Mouse (Mus musculus) heart, postnatal 4 days (tissue): ENCODE data around the gene Gatb. TPM values are rescaled to one million over a fixed set of nuclear protein-coding genes. Genes with fewer than 3 reads are reported as not detected.
"Not testable (repeated sequence)": the region's sequence is repeated elsewhere in the genome, so short reads cannot be mapped to it uniquely, and the experiment has no call there.

Experiments
- DNase-seq: peaks from one replicate; pipeline ENCODE4 v3.0.0; 2021
- total RNA-seq, 2 experiments: library from RNA; stranded (reverse); gene quantifications; 2 replicates each; pipeline ENCODE4 v1.2.3; 2021

Gene Gatb
- 10 to 100 TPM; 26.4 to 28.0 TPM for total RNA-seq

DNA sequence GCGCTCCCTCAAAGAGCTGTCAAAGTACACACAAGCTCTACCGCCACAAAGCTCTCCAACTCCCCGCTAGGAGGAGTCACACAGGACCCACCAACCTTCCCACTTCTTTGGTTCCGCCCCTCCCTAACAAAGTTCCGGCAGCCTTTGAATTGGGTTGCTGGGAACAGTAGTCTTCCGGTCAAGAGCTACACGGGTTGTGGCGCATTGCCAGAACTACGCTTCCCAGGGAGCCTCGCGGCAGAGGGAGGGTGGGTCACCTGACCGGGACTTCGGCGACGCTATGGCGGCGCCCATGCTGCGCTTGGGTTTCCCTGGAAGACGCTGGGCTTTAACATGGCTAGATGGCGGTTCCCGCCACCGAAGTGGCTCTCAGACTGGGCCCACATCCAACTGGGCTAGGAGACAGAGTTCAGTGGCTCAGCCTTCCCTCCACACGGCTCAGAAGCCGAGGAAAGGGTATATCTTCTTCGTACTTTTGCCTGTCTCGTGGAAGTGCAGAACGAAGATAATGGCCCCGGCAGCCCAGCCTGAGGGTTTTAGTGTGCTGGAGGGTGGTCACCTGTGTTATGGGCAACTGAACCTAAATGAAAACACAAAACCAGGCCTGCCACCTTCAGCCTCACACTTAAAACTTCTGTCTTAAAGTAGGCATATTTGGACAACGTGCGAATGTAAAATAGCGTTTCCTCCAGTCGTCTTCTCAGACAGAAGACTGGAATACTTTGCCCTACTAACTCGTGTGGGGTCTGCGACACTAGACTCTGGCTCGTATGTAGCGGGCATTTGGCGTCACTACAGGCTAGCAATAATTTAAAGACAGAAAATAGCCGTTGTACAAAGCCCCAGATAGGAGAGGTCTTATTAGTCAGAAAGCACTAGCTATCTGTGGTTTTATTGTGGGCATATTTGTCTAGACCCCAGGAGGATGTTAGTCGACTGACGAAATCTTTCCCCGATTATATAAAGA, at the start of gene Gatb:
Gatb (plus strand) TSS at position 256 of the 967 bp plus-strand sequence.
- DNase-seq, result peak; percentile 99

DNA sequence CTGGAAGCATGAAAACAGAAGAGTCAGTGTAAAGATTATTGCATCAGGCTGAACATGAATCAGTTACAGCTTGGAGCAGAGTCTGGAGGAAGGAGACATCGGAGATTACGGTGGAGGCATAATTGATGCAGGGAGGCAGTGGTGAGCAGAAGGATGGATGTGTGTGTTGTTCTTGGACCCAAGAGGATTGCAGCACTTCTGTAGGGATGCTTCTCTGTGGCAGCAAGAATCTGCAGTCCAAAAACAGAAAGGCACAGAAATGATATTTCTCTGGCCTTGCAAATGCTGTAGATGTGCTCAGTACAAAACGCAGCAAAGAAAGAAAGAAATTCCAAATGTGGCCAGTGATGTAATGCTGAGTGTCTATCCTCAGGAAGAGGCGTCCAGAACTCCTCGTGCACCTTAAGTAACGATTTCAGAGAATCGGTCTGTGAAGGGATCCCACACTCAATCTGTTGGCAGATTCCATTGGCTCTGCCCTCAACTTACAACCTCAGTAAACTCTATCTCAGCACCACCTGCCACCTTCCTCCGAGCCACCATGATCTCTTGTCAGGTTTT, 43.2 kb upstream of the Gatb start:
- no peak for DNase-seq

DNA sequence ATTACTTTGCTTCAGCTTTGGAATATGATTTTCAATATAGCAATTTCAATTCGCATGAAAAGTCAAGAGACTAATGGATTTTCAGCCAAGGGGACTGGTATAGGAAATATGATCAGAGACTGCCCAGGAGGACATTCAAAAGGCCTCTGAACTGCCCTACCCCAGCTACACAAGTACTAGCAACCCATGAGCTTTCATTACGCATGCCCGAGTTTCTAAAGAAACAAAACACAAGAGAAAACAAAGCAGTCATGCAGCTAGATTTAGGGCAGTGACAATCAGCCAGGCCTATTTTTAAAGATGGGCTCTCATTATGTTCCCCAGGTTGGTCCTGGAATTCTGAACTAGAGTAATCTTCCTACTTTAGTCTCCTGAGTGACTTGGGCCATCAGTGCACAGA, 41.5 kb upstream of the Gatb start:
- no peak for DNase-seq

DNA sequence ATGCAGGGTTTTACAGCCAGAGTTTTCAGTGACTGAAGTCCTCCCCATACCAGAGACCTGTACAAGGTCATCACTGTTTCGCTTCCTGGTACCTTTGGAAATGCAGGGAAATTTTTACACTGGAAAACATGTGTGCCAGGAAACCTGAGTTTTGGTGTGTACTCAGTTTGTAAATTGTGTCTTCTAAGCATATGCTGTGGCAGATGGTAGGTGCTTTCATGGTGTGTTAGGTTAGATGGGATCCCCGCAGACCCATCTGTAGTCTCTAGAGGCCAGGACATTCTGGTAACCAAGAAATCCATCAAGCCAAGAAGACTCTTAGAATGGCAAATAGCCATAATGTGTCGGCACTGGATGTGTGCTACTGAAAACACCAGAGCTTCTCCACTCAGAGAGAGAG, 38.9 kb upstream of the Gatb start:
- no peak for DNase-seq

DNA sequence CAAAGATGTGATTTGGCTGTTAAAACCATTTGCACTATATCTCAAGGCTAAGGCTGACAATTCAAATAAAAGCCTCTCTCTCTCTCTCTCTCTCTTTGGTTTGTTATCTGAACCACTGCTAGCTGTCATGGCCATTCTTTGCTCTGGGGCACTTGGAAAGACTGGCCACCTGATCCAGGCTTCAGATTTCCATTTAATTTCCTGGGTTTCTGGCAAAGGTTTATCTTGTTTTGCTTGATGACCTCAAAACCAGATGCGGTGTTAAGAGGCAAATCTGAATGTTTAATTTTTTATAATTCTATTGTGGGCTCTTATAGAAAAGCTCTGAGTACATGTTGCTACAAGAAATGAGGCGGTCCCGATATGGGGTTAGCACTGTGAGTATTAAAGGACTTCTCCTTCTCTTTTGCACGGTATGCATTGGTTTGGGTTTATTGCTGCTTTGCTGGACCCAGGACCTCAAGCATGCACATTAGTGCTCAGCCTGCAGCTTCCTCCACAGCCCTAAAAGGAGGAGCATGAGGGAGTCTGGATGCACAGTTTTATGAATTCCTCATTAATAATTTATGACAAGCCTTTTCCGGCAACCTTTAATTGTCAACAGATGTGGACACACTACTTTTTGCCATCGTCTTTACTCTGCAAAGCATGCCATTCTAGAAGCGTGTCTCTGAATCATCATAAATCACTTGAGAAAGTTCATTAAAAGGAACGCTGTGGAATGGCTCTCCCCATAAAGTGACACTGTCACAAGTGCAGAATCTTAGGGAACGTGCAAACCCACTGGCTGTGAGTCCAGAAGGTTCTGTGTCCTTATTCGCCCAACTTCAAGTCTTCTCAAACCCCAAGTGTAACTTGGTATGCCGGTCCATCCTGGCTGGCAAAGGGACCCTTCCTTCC, 38.0 kb upstream of the Gatb start:
- DNase-seq, result no peak

DNA sequence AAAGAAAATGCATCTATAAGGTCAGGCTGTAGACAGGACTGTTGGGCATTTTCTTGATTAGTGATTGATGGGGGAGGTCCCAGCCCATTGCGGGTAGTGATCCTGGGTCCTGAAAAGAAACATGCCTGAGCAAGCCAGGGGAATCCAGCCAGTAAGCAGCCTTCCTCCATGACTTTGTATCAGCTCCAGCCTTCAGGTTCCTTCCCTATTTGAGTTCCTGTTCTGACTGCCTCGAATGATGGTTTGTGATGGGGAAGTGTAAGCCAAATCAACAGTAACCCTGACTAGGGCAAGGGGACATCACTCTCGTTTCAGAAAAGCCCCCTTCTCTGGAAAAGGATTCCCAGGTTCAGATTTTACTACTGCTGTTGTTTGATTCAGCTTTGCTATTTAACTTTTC, 31.2 kb upstream of the Gatb start:
- DNase-seq, result no peak

DNA sequence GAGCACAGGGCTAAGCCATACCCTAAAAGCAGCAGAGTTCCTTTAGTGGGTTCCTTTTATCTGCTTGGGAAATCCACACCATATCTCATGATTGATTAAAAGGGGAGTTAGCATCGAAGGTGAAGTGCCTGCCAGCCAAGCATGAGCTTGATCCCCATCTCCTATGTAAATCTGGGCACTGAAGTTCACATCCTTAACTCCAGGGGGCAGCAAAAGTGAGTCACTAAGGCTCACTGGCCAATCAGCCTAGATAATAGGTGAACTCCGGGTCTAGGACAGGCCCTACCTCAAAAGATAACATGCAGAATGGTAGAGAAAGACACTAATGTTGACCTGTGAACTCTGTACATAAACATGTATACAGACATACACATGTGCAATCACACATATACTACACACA, 30.3 kb upstream of the Gatb start:
- peak; percentile 27 for DNase-seq

DNA sequence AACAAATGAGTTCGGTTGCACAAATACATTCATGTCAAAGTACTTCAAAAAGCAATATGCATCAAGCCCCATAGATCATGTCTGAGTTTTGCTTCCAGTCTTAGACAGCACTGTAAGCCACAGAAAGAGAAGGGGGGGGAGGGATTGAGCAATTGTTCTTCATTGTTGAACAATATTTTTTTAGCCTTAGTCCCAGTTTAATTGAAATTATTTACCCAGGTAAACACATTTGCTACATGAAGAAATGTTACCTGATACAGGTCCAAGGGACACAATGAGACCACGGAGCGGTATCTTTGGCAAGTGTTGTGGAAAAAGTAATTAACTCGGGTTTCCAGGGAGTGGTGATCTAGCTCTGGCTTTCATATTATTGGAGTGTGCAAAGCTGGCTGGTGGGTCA, 23.6 kb upstream of the Gatb start:
- no peak for DNase-seq

DNA sequence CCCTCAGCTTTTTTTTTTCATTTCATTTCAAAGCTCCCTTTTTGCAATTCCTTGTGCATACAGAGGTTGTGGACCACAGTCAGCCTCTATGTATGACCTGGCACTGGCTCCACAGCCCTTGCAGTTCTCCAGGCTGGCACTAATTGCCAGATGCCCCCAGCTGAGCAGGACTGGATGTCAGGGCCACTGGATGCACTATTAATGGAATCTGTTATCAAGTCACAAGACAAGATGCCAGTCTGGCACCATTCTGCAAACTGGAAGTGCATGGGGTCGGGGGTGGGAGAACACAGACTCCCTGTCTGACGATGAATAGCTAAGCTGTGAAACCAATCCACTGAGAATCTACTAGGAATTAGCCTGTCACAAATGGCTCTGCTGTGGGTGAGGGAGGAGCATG, 22.6 kb upstream of the Gatb start:
- DNase-seq, result peak; percentile 59

DNA sequence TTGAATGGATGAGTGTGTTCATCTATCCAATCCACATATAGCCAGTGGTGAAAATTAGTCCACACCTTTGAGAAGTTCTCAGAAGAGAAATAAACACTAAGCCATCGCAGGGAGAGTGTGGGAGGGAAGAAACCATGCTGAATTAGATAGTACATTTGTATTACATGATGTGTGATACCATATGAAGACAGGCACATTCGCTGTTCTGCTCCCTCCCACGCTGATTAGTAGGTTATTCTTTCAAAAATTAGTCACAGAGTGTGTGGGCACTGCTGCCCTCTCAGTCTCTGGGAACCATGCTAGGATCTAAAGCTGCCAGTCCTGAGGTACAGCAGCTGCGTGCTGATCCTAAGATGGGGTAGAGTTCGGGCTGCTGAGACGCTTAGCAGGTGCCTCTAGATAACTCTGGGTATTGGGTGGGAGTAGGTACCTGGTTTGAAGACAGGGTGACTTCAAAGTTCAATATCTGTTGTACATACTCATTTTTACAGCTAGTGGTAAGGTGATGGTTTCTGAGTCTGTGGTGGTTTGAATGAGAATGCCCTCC, 20.1 kb upstream of the Gatb start:
- no peak for DNase-seq

DNA sequence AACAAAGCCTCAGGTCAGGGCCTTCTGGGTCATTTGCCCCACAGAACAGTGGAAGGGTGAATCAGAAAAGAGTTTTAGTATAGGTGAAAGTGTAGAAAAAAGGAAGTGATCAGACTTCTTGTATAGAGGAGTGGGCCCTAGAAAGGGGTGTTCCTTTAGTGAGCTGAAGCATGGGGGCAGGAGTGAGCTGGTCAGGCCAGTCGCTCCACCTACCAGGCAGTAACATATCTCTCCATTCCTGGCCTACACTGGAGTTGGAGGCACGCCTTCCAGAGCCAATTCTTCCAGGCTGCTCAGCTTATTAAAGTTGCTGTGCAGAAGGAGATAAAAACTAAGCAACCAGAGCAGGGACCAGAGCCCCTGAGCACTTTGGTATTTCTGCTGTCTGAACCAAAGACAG, 9.3 kb upstream of the Gatb start:
- DNase-seq, result peak; percentile 30

DNA sequence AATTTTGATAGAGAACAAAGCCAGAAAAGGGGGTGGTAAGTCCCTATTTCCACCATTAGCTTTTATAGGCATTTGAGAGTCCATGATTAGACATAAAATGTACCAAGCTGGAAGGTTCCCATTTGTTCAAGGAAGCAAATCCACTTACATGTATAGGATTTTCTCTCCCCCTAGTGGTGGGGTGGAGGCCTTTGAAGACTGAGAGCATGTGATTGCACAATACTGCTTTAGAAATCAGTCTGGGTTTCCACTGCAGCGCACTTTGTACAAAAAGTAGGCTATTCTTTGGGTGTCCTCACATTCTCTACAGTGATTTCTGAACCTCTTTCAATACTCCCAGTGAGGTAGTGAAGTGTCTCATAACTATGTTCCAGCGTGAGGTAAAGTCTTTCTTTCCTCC, 2.6 kb upstream of the Gatb start:
- peak; percentile 67 for DNase-seq

DNA sequence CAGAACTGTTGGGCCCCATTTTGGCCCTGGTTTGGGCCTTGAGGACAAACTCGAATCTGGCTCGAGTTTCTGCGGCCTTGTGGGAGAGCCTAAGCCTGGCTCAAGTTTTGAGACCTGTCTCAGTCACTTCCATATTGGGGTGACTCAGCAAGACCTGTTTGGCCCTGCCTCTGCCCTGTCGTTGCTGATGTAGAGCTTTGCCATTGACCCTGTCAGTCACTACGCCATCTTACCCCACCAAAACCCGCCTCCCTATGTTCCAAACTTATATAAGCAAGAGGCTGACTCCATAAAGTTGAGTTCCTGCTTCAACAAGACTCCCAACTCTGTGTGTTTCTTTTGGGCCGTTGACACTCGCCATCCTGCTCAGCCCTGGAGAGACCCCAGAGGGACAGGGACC, 1.4 kb upstream of the Gatb start:
- not testable (repeated sequence) for DNase-seq

DNA sequence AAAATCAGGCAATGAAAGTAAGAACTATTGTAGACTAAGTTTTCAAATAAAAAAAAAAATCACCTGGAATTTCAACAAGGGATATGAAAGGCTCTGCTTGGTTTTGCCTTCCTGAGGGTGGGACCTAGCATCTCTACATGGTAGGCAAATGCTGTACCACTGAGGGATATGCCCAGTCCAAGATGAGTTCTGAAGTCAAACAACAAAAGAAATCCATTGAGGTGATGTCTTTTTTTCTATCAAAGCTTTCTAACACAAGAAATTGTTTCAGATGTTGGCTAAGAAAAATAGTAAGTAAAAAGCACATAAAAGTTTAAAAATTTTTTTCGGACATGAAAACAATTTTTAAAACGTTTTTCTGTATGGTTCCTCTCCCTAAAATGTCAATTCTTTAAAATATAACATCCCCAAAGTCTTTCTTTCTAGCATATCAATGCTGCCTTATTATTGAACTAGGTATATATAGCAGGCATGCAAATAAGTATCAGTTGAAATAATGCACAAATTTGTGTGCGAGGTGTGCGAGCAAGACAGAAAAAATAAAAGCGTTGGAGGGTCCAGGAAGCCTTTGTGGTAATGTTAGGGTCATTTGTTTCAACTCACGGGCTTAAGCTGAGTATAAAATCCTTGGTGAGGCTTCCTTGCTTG, 579 bp upstream of the Gatb start:
- no peak for DNase-seq

DNA sequence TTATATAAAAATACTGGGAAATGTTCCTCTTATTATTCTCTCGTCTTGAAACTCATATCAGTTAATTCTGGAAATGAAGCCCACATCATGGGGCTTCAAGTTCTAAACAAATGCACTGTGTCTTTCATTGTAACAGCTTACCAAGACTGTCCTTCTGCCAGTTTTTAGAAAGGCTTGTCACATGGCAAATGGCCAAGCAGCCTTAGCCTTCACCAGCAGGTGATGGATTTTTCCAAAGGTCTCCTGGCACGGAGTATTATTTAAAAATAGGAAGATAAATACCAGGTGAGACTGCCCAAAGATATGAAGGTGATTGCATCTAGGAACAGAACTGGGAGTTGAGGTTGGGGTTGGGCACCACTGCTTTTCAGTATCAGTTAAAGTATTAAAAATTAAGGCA, 8.8 kb downstream of the Gatb start:
- no peak for DNase-seq

DNA sequence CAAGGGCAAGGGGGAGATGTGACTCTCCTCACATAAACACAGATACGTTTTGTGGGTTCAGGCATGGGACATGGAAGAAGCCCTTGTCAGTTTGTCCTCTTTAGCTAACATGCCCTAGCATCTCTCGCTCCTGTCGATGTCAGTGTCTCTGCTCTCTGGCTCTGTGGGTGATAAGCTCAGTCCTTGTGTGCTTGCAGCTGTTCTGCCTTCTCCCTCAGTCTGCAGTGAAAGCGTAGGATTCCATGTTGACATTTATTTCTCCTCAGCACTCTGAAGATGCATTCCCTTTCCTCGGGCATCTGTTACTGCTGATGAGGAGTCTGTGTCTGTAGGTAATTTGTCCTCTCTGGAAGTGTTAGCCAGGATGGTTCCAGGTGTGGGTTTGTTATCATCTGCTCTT, 9.3 kb downstream of the Gatb start:
- no peak for DNase-seq

DNA sequence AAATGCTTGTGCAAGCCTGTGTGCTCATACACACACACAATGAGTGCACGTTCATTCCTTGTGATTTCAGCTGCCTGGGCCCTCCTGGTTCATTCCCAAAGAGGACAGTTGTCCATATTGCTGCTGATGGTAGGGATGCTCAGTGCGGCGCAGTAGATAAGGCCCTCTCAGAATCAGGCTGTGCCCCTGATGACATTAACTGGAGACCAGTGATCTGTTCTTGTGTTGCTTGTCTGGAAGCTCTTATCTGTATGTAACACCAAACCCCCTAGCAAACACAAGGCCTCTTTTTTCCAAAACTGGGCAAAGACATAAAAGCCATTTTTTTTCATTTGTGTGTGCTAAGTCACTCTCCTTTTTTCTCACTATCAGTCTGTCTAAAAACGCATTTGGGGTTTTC, 11.0 kb downstream of the Gatb start:
- DNase-seq, result no peak

DNA sequence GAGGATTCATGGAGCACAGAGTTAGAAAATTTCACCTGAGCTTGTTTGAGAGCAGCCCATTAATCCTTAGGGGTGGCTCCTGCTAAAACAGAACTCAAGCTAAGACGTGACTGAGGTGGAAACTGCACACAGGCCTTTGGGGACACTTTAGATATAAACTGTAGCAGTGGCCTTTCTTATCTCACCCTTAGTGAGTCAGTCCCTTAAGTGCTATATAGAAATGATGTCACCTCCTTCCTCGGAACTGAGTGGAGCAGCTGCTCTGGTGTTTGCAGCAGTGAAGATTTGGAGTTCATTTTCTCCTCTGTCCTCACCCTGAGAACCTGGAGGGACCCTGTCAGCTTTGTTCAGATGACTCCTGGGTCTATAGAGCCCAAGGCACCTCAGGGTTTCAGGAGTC, 14.8 kb downstream of the Gatb start:
- DNase-seq, result no peak

DNA sequence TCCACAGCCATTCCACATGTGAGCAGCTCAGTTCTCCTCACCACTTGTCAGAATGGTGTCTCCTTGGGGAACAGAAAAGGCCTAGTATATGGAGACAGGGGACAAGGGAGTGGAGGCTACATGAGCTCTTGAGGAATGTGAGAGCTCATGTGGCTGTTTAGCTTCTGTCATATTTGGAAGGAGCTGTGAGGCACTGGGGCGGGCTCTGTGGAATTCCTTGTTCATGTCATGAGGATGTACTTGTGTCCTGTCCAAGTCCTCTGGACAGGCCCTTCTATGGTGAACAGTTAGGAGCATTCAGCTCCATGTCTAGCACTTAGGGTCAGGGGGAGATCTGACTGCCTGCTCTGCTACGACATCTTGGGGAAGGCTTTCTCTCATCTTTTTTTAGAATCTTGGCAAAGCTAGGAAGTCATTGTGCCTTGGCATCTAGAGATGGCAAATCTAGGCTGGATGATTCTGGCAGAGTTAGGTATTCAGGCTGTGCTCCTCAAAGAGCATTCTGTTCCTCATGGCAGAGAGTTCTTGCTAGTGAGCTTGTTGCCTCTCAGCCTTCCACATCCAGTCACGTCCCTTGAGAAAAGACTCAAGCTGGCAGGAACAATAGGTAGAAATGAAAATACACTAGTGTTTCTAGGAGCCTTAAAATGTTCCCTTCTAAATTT, 16.3 kb downstream of the Gatb start:
- DNase-seq, result peak; percentile 45

DNA sequence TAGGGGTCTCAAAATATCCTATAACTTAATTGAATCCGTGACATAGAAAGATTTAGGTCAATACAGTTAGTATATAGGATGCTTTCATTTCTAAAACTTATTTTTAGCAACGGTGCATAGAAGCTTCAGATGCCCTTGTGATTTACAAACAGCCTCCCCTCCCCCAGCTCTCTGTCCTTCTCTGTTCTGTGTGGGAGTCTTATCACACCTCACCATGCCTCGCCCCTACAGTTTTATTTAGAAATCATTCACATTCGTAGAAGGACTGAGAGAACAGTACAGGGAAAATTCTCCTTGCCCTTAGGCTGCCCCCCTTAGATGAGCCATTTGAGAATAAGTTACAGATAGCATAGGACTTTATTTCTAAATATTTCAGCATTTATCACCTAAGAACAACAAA, 18.1 kb downstream of the Gatb start:
- DNase-seq, result peak; percentile 33

DNA sequence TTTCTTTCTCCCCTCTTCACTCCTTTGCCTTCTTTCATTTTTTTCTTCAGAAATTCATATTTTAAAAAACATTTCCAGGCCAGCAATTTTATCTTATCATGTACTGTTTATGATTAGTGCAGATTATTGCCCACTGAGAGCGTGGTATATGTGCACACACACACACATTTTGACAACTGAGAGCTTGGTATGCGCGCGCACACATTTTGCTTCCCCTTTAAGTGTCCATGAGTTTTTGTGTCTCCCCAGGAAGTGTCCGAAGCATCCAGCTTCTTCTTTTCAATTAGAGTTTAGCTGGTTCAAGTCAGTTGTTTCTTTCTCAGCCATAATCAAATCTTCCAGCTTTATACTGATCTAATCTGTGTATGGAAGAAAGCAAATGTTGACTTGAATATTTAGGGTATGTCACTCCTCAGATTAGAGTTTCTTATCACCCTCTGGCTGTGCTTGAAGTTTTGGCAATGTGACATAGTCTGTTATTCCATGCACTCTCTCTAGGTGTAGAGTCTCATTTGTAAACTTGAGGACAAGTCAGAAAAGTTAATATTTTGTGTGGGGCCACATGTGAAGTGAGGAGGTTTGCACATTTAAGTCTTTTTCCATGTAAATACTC, 18.8 kb downstream of the Gatb start:
- DNase-seq, result no peak
